Mouse (Mus musculus) cerebellum, postnatal 10 days (tissue): ENCODE results near the gene Prss23.

Source experiments
- DNase-seq, 2 experiments: peaks; one replicate each; pipeline ENCODE4 v3.0.0; 2021; ENCODE audit warnings: mixed read lengths in 2 of 2

Gene Prss23

GRCm38 (mm10) chr7:89526731-89527429 lies at the start of gene Prss23:
Gene Prss23 (minus strand): TSS chr7:89527187.
- no peak for DNase-seq

- DNase-seq = no peak
These were observed 49.1 kb upstream of the Prss23 start for GRCm38 (mm10) chr7:89576127-89576526.

DNA sequence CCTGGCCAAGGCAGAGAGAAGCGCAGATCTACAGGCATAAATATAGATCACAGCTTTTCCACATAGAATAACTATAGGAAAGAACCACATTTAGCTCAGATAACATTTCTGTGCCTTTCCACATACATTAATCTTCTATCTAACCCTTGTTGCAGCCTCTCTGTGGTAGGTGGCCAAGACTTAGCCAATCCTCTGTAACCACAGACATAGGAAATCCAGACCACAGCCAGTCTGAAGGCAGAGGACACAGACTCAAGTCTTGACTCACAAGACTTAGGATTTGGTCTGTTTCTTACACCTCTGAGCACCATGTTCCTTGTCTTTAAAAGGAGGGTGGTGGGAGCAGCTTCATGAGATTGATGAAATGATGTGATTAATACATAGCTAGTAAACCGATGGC lies 37.6 kb upstream of the Prss23 start:
- no peak for DNase-seq

GRCm38 (mm10) chr7:89563501-89563900 lies 36.5 kb upstream of the Prss23 start:
- no peak for DNase-seq

- no peak for DNase-seq
These were observed 35.2 kb upstream of the Prss23 start for GRCm38 (mm10) chr7:89562140-89562539.

DNA sequence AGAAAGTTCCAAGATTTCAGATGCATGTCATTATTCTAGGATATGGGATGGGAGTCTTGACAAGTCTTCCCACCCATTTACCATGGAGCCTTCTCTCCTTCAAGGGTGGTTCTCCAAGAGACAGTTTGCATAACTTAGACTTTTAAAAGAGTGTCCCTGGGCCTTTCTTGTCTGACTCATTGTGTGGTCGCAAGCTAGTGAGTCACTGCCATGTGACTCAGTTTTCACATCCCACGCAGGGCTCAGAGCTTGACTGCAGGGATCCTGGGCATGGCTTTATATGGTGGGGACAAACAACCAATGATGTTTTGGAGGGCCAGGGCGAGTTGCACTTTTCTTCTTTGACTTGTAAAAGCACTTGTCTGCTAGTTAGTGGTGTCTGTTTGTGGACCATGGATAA lies 34.0 kb upstream of the Prss23 start:
- no peak for DNase-seq

GRCm38 (mm10) chr7:89559633-89560032 lies 32.6 kb upstream of the Prss23 start:
- DNase-seq = no peak

DNA sequence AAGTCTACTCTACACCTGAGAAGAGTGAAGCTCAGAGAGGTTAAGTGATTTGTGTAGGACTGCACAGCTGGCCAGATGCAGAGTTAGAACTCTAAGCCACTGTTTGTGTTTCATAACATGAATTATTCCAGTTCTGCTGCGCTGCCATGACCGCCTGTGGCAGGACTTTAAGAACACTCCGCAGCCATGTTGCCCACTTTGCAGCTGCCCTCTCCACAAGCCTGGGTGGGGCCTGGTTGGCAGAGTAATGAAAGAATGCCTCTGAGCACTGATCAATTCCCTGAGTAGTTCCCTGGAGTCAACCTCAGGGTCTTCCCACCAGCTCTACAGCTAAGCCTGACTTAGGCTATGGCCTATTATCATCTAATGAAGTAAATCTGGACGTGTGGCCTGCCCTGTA lies 32.1 kb upstream of the Prss23 start:
- DNase-seq = no peak

GRCm38 (mm10) chr7:89558446-89559039 lies 31.6 kb upstream of the Prss23 start:
- DNase-seq = peak in 1 of 2 experiments; percentile 12

DNA sequence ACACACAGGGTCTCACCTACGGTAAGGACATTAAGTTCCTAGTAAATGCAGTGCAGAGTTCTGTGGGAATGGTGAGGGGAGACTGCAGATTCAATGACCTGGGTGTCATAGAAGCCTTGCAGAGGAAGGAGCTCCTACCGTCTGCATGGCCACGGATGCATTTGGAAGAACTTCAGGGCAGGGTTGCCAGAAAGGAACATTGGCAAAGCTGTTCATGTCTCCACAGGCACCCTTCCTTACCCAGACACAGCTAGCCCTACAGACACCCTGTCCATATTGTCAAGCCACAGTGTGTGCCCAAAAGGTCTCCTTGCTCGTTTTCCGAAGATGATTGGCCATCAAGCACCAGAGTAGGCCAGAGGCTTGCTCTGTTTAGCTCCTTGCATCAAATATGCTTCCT lies 30.1 kb upstream of the Prss23 start:
- DNase-seq = peak; percentile 62 to 71

- no peak for DNase-seq
These were observed 29.7 kb upstream of the Prss23 start for GRCm38 (mm10) chr7:89556652-89557051.

DNA sequence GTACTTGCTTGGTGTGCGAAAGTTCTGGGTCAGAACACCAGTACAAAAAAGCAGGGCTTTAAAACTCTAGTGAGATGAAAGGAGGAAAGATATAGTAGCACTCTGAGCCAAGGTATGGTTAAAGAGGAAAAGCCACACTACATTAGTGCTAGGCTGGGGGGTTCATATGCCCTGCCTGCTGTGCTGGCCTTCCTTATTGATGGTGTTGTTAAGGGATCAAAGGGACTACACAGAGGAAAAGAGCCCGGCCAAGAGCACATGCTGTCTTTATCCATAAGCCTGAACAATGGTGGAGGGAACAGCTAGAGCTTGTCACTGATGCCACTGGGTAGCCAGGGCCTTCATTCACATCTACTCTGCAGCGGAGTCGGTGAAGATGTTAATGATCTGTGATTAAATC lies 28.2 kb upstream of the Prss23 start:
- no peak for DNase-seq

DNA sequence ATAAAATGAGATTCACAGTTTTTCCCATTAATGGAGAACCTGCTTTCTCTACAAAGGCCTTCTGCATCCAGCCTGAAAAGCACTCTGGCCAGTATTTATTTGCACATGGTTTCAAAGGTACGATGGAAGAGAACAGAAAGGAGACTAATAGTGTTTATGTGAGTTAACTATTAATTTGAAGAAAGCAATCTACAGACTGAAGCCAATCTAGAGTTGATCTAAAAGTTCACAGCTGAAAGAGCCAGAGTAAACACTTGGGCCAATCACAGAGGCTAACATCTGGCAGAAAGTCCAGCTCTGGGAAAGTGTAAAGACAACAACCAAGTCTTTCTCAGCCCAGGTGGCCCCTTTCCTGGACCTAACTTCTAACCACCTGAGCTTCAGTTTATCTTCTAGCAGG lies 27.1 kb upstream of the Prss23 start:
- DNase-seq = no peak

DNA sequence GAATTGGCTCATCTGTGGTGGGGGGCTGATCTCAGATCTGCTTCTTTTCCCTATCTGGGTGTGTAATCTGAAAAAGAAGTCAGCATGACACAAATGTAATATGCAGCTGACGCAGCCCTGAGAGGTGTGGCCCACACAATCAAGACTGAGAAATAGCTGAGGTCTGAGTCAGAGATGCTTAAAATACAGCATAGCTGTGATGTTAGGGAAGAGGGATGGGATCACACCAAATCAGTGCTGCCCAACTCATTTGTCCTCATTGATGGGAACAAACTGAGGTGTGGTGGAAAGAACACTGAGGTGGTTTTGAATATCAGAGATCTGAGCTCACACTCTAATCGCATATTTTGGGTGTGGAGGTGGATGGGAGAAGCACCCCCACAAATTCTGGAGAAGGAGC lies 14.0 kb upstream of the Prss23 start:
- DNase-seq = no peak

- DNase-seq = no peak
These were observed 12.4 kb upstream of the Prss23 start for GRCm38 (mm10) chr7:89539391-89539790.

DNA sequence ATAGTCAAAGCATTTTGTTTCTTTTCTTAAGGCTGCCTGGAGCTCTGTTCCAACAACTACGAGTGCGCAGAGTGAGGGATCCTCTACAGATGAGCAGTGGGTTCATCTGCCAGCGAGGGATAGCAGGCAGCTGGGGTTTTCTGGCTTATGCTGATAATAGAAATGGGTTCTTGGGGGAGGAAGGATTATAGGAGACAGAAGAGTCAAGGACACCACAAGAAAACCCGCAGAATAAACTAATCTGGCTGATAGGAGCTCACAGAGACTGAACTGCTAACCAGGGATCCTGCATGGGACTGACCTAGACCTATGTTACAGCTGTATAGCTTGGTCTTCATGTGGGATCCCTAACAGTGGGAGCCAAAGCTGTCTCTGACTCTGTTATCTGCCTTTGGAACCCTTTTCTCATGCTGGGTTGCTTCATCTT lies 456 bp upstream of the Prss23 start:
- no peak for DNase-seq

GRCm38 (mm10) chr7:89523816-89524215 lies 3.2 kb downstream of the Prss23 start:
- no peak for DNase-seq

- no peak for DNase-seq
These were observed 4.8 kb downstream of the Prss23 start for GRCm38 (mm10) chr7:89522170-89522569.

GRCm38 (mm10) chr7:89517460-89518390 lies 9.3 kb downstream of the Prss23 start:
- DNase-seq = peak; percentile 82 to 85

- no peak for DNase-seq
These were observed 10.2 kb downstream of the Prss23 start for GRCm38 (mm10) chr7:89516551-89517459.

DNA sequence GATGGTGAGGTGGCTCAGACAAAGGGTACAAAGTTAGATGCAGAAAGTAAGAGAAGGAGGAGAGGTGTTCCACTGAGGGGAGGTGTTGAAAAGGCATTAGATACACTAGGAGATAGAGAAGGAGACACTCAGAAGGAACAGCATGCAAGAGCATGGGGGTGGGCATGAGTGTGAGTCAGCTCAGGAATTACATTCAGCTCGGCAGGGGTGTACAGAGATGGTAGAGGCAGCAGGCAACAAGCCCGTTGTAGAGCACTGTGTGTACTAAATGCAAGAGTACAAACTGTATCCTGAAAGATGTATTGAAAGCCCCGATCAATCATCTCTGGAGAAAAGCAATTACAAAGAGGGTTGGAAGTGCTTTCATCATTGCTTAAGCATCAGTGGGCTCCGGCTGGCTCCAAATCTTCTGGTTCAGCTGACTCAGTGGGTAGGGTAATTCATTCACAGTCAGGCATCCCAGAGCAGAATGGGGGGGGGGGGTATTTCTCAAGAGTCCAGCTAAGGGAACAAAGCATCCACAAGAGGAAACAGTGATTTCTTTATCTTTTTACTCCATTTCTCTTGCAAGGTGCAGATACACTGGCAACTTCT lies 15.0 kb downstream of the Prss23 start:
- DNase-seq = no peak

DNA sequence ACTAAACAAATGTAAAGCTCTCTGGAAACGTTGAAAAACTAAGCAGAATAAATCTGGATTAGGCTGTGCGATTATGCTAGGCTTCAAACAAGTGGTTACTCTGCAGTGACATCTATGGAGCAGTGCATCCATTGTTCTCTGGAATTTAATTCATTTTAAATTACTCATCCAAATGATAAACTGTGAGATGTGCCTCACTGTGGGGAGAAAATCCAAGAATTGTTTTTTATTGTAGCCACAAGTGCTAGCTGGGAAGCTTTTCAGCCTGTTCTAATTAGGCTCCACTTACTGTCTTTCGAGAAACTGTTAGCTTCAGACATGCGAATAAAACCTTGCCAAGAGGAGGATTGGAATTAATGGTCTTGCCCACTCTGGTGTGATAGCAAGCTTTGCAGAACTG lies 18.3 kb downstream of the Prss23 start:
- no peak for DNase-seq
